Mouse (Mus musculus) erythroblast, embryonic 14.5 days (primary cell): Measurements from ENCODE around the gene Npb.

Experiments
- GATA1 ChIP-seq: IDR thresholded peaks from 2 replicates; pipeline ENCODE4 v1.6.1; 2012; ENCODE audit warnings: low read length, inconsistent platforms, mixed read lengths
- TAL1 ChIP-seq: IDR thresholded peaks from 3 replicates; pipeline ENCODE4 v1.6.1; 2012; ENCODE audit warnings: low read length, inconsistent platforms, mixed read lengths

DNA sequence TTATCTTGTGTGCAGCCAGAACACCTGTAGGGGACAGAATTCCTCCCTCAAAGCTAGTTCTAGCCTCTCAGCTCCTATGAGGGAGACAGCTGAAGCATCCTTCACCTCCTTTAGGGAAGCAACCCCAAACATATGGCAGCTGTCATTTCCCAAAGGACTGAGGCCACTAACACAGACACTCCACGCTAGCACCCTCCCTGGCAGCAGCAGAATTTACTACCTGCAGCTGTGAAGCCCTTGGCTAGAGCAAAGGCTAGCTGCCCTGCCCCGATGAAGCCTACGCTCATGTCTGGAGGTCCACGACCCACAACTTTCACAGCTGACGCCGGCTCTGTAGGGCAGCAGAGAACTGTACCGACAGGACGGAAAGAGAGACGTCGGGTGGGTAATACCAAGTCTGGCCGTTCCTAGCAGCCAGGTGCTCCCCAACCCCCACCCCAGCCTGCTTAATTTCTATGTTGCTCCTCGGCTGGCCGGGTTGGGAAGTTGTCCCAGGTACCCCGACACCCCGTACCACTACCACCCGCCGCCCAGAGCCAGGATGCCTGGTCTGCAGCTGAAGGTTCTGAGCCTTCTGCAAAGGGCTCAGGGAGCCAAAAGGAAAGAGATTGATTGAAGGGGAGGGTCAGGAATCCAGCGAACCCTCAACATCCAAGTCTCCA, 34.8 kb downstream of the Npb start:
- no peak for TF ChIP-seq GATA1
- TF ChIP-seq TAL1, result no peak
